Mouse (Mus musculus) midbrain, embryonic 10.5 days (tissue): Measurements from ENCODE around the gene Psmb3. TPM values are rescaled to one million over a fixed set of nuclear protein-coding genes. Genes with fewer than 3 reads are reported as not detected.
A peak's percentile ranks its signal among the peaks of the same experiment; 100 is the strongest.

Experiments used
- DNase-seq: peaks from one replicate; pipeline ENCODE4 v3.0.0-alpha.2; 2017; ENCODE audit warnings: low spot score
- H3K27ac ChIP-seq: fragments of 300-500 bp; sonication (generic); replicated peaks from 2 replicates; pipeline ENCODE4 v1.5.1; 2016; ENCODE audit warnings: mild to moderate bottlenecking
- H3K27me3 ChIP-seq: fragments of 300-500 bp; sonication (generic); 2 replicates; pipeline ENCODE4 v1.6.1; 2016; ENCODE audit warnings: low read depth, mild to moderate bottlenecking; ENCODE audit not compliant: poor library complexity, severe bottlenecking
- H3K36me3 ChIP-seq: fragments of 300-500 bp; sonication (generic); 2 replicates; pipeline ENCODE4 v1.6.1; 2016; ENCODE audit warnings: mild to moderate bottlenecking, moderate library complexity
- H3K4me1 ChIP-seq: fragments of 300-500 bp; sonication (generic); 2 replicates; pipeline ENCODE4 v1.6.1; 2016
- H3K4me3 ChIP-seq: fragments of 300-500 bp; sonication (generic); 2 replicates; pipeline ENCODE4 v1.5.1; 2016; ENCODE audit warnings: mild to moderate bottlenecking, moderate library complexity
- H3K9me3 ChIP-seq: fragments of 300-500 bp; sonication (generic); replicated peaks from 2 replicates; pipeline ENCODE4 v1.6.1; 2016; ENCODE audit warnings: mild to moderate bottlenecking
- WGBS: fragments of 180-500 bp; shearing (Covaris S2); methylation state at CpG from one replicate; pipeline ENCODE4 v1.1.7; 2016; 5-methylcytosine and 5-hydroxymethylcytosine counted together
- polyA plus RNA-seq: library from polyadenylated mRNA; unstranded; fragments of >200 nt; fragmentation: Nextera tagmentation; extraction: Ambion mirVana; gene quantifications from 2 replicates; pipeline ENCODE4 v1.2.1, GENCODE M21; 2016

Gene Psmb3
- polyA plus RNA-seq, 1 experiment from 2014 or later, result 631 TPM

GRCm38 (mm10) chr11:97662207-97662892, 40.8 kb upstream of the Psmb3 start:
- under 1% methylated on average over 21 of the region's 21 CpGs for WGBS

DNA sequence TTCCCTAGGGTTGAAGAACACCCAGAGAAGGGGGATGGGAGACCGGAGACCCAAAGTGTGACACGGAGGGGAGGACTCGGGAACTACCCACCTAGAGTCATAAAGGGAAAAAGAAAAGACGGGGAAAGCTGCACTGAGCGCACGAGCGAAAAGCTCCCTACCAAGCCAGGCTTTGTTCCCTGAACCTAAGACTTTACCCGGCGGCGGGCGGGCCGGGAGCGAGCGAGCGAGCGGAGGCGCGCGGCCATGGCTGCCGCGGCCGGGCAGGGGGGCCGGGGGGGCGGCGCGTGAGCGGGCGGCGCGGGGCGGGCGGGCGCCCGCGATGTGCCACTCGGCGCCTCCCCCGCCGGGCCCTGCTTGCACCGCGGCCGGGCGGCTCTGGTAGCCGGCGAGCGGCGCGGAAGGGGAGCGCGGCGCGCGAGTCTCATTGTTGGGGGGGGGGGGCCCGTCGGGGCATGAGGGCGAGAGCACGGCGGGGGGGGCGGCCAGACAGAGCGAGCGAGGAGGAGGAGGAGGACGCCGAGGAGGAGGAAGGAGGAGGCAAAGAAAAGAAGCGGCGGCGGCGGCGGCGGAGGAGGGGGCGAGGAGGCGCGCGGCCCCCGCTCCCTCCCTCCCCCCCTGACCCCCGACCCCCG, 40.2 kb upstream of the Psmb3 start, which contains the start of gene Mllt6:
TSS of gene Mllt6 (plus strand) at position 522 of the 635 bp plus-strand sequence.
- Histone ChIP-seq H3K4me1 (peaks cover 68% of the 10 kb centered on the region), H3K9me3 (no peaks in the 10 kb centered on the region; the same call in 1 of the 2 replicates), H3K4me3 (peak within 1 kb of the TSS; percentile 95), H3K27ac (peak within 1 kb of the TSS; percentile 95), H3K36me3 (peaks cover 33% of the 10 kb centered on the region), H3K27me3 (peaks cover 40% of the 10 kb centered on the region)
- 1% methylated on average over 35 of the region's 76 CpGs for WGBS
- peak; percentile 83 for DNase-seq

More at GRCm38 (mm10) chr11:97662207-97662892, 40.8 kb upstream of the Psmb3 start:
- H3K27ac ChIP-seq, result peak overlapping the region; percentile 95
- DNase-seq, result peak; percentile 43
- peak overlapping the region; percentile 95 for H3K4me3 ChIP-seq
- H3K4me1 ChIP-seq, result peaks cover 67% of the 10 kb centered on the region
- H3K27me3 ChIP-seq, result peaks cover 40% of the 10 kb centered on the region
- no peaks in the 10 kb centered on the region; the same call in 1 of the 2 replicates for H3K9me3 ChIP-seq
- H3K36me3 ChIP-seq, result peaks cover 27% of the 10 kb centered on the region

DNA sequence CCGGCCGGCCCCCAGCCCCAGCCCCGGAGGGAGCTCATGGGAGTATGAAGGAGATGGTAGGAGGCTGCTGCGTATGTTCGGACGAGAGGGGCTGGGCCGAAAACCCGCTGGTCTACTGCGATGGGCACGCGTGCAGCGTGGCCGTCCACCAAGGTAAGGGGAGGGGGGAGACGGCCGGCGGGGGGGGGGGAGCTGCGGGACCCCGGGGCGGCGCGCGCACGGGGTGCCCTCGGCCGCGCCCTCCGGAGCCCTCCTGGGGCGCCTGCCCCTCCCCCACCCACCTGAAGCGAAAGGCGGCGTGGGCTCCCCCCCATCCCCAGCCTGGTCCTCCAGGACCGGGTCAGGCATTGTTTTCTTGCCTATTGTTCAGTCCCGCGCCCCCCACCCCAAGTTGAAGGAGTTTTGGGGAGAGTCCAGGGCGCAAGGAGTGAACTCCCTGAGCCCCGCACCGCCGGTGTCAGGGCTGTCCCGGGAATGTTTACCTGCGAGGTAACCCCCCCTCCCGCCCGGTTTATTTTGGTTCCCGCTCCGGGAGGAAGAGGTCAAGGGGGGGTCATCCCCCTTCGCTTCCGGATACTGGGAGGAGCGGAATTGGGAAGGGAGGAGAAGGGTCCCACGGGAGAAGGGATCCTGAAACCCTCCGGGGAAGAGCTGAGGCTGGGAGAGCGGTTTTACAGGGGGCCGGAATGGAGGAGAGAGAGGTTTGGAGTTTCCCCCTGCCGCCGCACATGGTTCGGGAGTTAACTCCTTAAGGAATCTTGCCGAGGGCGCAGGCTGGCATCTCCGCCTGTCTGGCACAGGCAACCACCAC, 39.5 kb upstream of the Psmb3 start:
- H3K36me3 ChIP-seq, result peaks cover 40% of the 10 kb centered on the region
- peak overlapping the region; percentile 95 for H3K4me3 ChIP-seq
- peak; percentile 68 for DNase-seq
- peaks cover 74% of the 10 kb centered on the region for H3K4me1 ChIP-seq
- peak overlapping the region; percentile 95 for H3K27ac ChIP-seq
- H3K27me3 ChIP-seq, result peaks cover 33% of the 10 kb centered on the region
- WGBS, result under 1% methylated on average over 44 of the region's 57 CpGs
- H3K9me3 ChIP-seq, result no peaks in the 10 kb centered on the region; the same call in 1 of the 2 replicates

GRCm38 (mm10) chr11:97664339-97664665, 38.9 kb upstream of the Psmb3 start:
- H3K27ac ChIP-seq, result peak overlapping the region; percentile 95
- no peak for DNase-seq
- WGBS, result 1% methylated on average over 6 of the region's 8 CpGs
- H3K4me3 ChIP-seq, result peak overlapping the region; percentile 95
- H3K9me3 ChIP-seq, result no peaks in the 10 kb centered on the region; the same call in 1 of the 2 replicates
- peaks cover 28% of the 10 kb centered on the region for H3K27me3 ChIP-seq
- peaks cover 74% of the 10 kb centered on the region for H3K4me1 ChIP-seq
- peaks cover 46% of the 10 kb centered on the region for H3K36me3 ChIP-seq

DNA sequence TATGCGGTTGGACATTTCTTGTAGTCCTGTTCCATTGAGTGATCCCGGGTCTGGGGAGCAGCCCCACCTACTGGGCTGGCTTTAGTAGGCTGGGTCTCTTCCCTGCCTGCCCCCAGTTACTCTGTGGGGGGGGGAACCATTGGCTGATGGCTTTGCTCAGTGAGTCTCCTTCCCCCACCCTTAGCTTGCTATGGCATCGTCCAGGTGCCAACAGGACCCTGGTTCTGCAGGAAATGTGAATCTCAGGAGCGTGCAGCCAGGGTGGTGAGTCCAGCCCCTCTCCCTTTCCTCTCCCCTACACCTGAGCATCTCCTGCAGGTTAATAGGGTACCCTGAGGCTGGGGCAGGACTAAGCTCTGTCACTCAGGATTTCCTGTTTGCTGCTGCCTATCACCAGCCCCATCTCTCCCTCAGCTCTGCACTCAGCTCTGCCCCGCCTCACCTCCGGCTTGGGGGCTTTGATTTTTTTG, 38.4 kb upstream of the Psmb3 start:
- Histone ChIP-seq H3K27me3 (peaks cover 24% of the 10 kb centered on the region), H3K4me1 (peaks cover 74% of the 10 kb centered on the region), H3K9me3 (no peaks in the 10 kb centered on the region; the same call in 1 of the 2 replicates), H3K27ac (peak overlapping the region; percentile 95), H3K36me3 (peaks cover 51% of the 10 kb centered on the region), H3K4me3 (peak overlapping the region; percentile 95)
- 29% methylated on average over 6 of the region's 6 CpGs for WGBS
- DNase-seq, result no peak

GRCm38 (mm10) chr11:97665431-97665830, 37.8 kb upstream of the Psmb3 start:
- peak overlapping the region; percentile 95 for H3K4me3 ChIP-seq
- peaks cover 57% of the 10 kb centered on the region for H3K36me3 ChIP-seq
- 92% methylated on average over 13 of the region's 13 CpGs for WGBS
- DNase-seq, result no peak
- H3K9me3 ChIP-seq, result no peaks in the 10 kb centered on the region; the same call in 1 of the 2 replicates
- H3K27me3 ChIP-seq, result peaks cover 22% of the 10 kb centered on the region
- H3K4me1 ChIP-seq, result peaks cover 74% of the 10 kb centered on the region
- no peak overlapping the region for H3K27ac ChIP-seq

GRCm38 (mm10) chr11:97666221-97666620, 37.0 kb upstream of the Psmb3 start:
- peaks cover 65% of the 10 kb centered on the region for H3K36me3 ChIP-seq
- 92% methylated on average over 7 of the region's 7 CpGs for WGBS
- H3K9me3 ChIP-seq, result no peaks in the 10 kb centered on the region; the same call in 1 of the 2 replicates
- H3K4me3 ChIP-seq, result peak overlapping the region; percentile 95; the same call in 1 of the 2 replicates
- no peak overlapping the region for H3K27ac ChIP-seq
- no peak for DNase-seq
- peaks cover 73% of the 10 kb centered on the region for H3K4me1 ChIP-seq
- H3K27me3 ChIP-seq, result peaks cover 15% of the 10 kb centered on the region

- DNase-seq, result no peak
- 94% methylated on average over 15 of the region's 15 CpGs for WGBS
- no peak overlapping the region for H3K4me3 ChIP-seq
- no peak overlapping the region for H3K27ac ChIP-seq
- no peaks in the 10 kb centered on the region; the same call in 1 of the 2 replicates for H3K9me3 ChIP-seq
- peaks cover 69% of the 10 kb centered on the region for H3K4me1 ChIP-seq
- H3K27me3 ChIP-seq, result peaks cover 9% of the 10 kb centered on the region
- peaks cover 71% of the 10 kb centered on the region for H3K36me3 ChIP-seq
These were observed 36.4 kb upstream of the Psmb3 start for GRCm38 (mm10) chr11:97666794-97667193.

DNA sequence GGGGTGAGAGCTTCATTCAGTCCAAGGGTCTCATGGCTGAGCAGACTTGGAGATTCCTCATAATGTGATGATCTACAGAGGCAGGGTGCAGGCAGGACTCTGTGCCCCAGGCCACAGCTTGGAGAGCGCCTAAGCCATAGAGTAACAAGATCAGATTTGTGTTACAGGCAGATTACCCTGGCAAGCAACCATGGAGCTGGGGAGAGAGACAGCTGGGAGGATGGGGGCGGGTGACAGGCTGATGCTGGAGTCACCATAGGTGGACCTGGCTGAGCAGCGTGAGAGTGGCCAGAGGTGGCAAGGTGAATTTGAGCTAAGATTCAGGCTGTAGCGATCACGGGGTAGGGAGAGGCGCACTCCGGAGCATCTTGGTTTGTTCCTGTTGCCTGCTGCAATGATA, 35.0 kb upstream of the Psmb3 start:
- no peak overlapping the region for H3K4me3 ChIP-seq
- 91% methylated on average over 7 of the region's 7 CpGs for WGBS
- H3K36me3 ChIP-seq, result peaks cover 85% of the 10 kb centered on the region
- H3K4me1 ChIP-seq, result peaks cover 63% of the 10 kb centered on the region
- H3K27ac ChIP-seq, result no peak overlapping the region
- no peaks in the 10 kb centered on the region for H3K27me3 ChIP-seq
- DNase-seq, result no peak
- no peaks in the 10 kb centered on the region; the same call in 1 of the 2 replicates for H3K9me3 ChIP-seq

DNA sequence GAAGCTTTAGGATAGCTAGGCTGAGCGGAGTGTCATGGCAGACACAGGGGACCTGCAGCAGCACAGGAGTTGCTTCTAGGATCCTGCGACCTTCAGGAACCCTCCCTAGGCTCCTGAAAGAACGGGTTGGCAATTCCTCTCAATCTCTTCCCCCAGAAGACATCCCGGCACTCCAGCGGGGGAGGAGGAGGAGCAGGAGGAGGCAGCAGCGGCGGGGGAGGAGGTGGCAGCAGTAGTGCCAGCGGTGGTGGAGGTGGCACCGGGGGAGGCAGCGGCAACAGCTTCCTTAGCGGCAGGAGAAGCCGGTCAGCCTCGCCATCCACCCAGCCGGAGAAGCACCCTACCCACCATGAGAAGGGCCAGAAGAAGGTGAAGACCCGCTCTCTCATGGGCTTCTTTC, 33.9 kb upstream of the Psmb3 start:
- Histone ChIP-seq H3K4me1 (peaks cover 55% of the 10 kb centered on the region), H3K27ac (peak overlapping the region; percentile 46; the same call in 1 of the 2 replicates), H3K36me3 (peaks cover 96% of the 10 kb centered on the region), H3K27me3 (no peaks in the 10 kb centered on the region), H3K4me3 (peak overlapping the region; percentile 24; the same call in 1 of the 2 replicates), H3K9me3 (no peaks in the 10 kb centered on the region; the same call in 1 of the 2 replicates)
- whole genome bisulfite sequencing, result 53% methylated on average over 15 of the region's 15 CpGs
- no peak for DNase-seq

DNA sequence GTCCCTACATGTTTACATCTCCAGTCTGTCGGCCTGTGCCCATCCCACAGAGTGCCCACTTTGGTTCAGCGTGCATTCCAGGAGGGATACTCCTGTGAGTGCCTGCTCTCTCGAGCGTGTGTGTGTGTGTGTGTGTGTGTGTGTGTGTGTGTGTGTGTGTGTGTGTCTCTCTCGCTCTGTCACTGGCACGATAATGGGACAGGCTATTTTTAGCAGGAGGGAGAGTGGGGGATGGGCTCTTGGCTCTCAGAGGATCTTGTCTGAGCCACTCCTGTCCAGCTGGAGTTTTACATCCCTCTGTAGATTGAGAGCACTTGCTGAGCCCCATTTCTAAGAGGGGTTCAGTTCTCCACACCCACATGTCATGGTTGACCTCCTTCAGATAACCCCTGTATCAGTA, 33.4 kb upstream of the Psmb3 start:
- H3K36me3 ChIP-seq, result peaks cover 100% of the 10 kb centered on the region

More for the DNA sequence above, 33.4 kb upstream of the Psmb3 start:
- H3K9me3 ChIP-seq, result no peaks in the 10 kb centered on the region; the same call in 1 of the 2 replicates
- peak overlapping the region; percentile 46; the same call in 1 of the 2 replicates for H3K27ac ChIP-seq
- WGBS, result 45% methylated on average over 6 of the region's 6 CpGs
- H3K4me1 ChIP-seq, result peaks cover 50% of the 10 kb centered on the region
- DNase-seq, result no peak
- H3K4me3 ChIP-seq, result no peak overlapping the region
- 0 out of 2 replicates have a peak, but pooled peaks cover 1% of the 10 kb centered on the region for H3K27me3 ChIP-seq
